Comparison of ENCODE assay signal across 14 mouse cellular contexts in genomic region chr13:64429328-64429727, GRCm38 (mm10). TPM values are rescaled to one million over a fixed set of nuclear protein-coding genes. Genes with fewer than 3 reads are reported as not detected.
A peak's percentile ranks its signal among the peaks of the same experiment; 100 is the strongest.
DNase-seq lines count a peak whose midpoint lies in the region; ATAC-seq and TF ChIP-seq lines count a peak whose summit lies in the region.
"Had no signal": no experiment of that assay in that cellular context is flagged by ENCODE, and none has a peak within 500 bp of the region (broad histone marks: within the 10 kb centered on the region; RNA-seq: fewer than 3 reads in every experiment).

No protein-coding gene starts in this region.

- H3K9me3 ChIP-seq in kidney, embryonic 15.5 days (replicated peaks) = no peaks in the 10 kb centered on the region
- H3K9me3 ChIP-seq: heart, embryonic 15.5 days; limb, embryonic 13.5 days had no signal

- H3K36me3 ChIP-seq in kidney, embryonic 15.5 days = no peaks in the 10 kb centered on the region
- H3K36me3 ChIP-seq: heart, embryonic 15.5 days; limb, embryonic 13.5 days had no signal

- no peaks in the 10 kb centered on the region for H3K27me3 ChIP-seq in cerebellum, adult 2 months (ENCODE audit: control insufficient read depth, insufficient read depth, low read length)
- no peaks in the 10 kb centered on the region for H3K27me3 ChIP-seq in kidney, embryonic 15.5 days
- H3K27me3 ChIP-seq: heart, embryonic 15.5 days; limb, embryonic 13.5 days had no signal

- no peak overlapping the region for H3K9ac ChIP-seq in kidney, embryonic 15.5 days
- H3K9ac ChIP-seq: heart, embryonic 15.5 days; limb, embryonic 13.5 days had no signal

- TF ChIP-seq CTCF in cerebellum, adult 2 months (IDR thresholded peaks at IDR 0.05; ENCODE audit: borderline replicate concordance, insufficient read depth, low read depth, low read length) = 0 out of 2 replicates have a peak, but pooled peaks have one; percentile 6

- no peak for ATAC-seq in kidney, embryonic 15.5 days (replicated peaks; ENCODE audit: low FRiP score)

- WGBS in cerebellum, adult 2 months = 14% methylated on average over 1 of the region's 1 CpGs
- WGBS in kidney, embryonic 15.5 days = 14% methylated on average over 1 of the region's 1 CpGs

- no peak overlapping the region for H3K4me2 ChIP-seq in kidney, embryonic 15.5 days
- H3K4me2 ChIP-seq: heart, embryonic 15.5 days; limb, embryonic 13.5 days had no signal

- no peak for DNase-seq in cerebellum, adult 2 months
- DNase-seq in cerebellum, adult 18-20 months = no peak
- peak; percentile 37 for DNase-seq in kidney, adult 9 months
- peak; percentile 48 for DNase-seq in thymus, postnatal 0 days (ENCODE audit: low spot score)
- DNase-seq in thymus, postnatal 10 days (ENCODE audit: low spot score in 2 of 2) = no peak
- DNase-seq in spleen, postnatal 4 days (ENCODE audit: low spot score in 2 of 2) = no peak
- no peak for DNase-seq in urinary bladder, postnatal 10 days (ENCODE audit: low spot score)
- DNase-seq: cerebellum, postnatal 36 days had no signal

- TF ChIP-seq POLR2A in cerebellum, adult 2 months (IDR thresholded peaks at IDR 0.05; ENCODE audit: borderline replicate concordance, insufficient read depth, low read length) = no peak

- no peaks in the 10 kb centered on the region for H3K4me1 ChIP-seq in cerebellum, adult 2 months (ENCODE audit: control insufficient read depth, insufficient read depth, low read length)
- peaks cover 15% of the 10 kb centered on the region for H3K4me1 ChIP-seq in kidney, embryonic 15.5 days

- no peak overlapping the region for H3K27ac ChIP-seq in cerebellum, adult 2 months (ENCODE audit: insufficient read depth, low read length)
- no peak overlapping the region for H3K27ac ChIP-seq in kidney, embryonic 15.5 days
- H3K27ac ChIP-seq: heart, embryonic 15.5 days; limb, embryonic 13.5 days; macrophage had no signal

- H3K4me3 ChIP-seq in cerebellum, adult 2 months (replicated peaks; ENCODE audit: insufficient read depth, low read depth, low read length) = no peak overlapping the region
- no peak overlapping the region for H3K4me3 ChIP-seq in kidney, embryonic 15.5 days (replicated peaks)
- H3K4me3 ChIP-seq: erythroblast, embryonic 14.5 days; heart, embryonic 15.5 days; limb, embryonic 13.5 days; myocyte had no signal

RNA-seq across cellular contexts. Expression of gene Cdk20, which starts 2.8 kb away (rescaled TPM):
- polyA plus RNA-seq in cerebellum, adult 2 months (2012; rRNA removed) = 27.9 and 28.5 TPM in 2 replicates
- polyA plus RNA-seq in kidney, embryonic 15.5 days (2015; fragmentation: Nextera tagmentation; extraction: Ambion mirVana) = 10.4 and 12.8 TPM in 2 replicates
- 53.0 and 54.5 TPM in 2 replicates for polyA plus RNA-seq in thymus, postnatal 0 days (2015; fragmentation: Nextera tagmentation; extraction: Ambion mirVana)

RNA-seq across cellular contexts. Expression of gene Ctsl, which starts 58.6 kb away (rescaled TPM):
- 150 and 164 TPM in 2 replicates for polyA plus RNA-seq in cerebellum, adult 2 months (2012; rRNA removed)
- polyA plus RNA-seq in kidney, embryonic 15.5 days (2015; fragmentation: Nextera tagmentation; extraction: Ambion mirVana) = 306 and 318 TPM in 2 replicates
- polyA plus RNA-seq in thymus, postnatal 0 days (2015; fragmentation: Nextera tagmentation; extraction: Ambion mirVana) = 2,169 and 2,296 TPM in 2 replicates

Comparison
In these comparisons a context has a peak if more than half of its experiments do, and no peak if none do; other contexts are left out.
1. DNase-seq: peak in kidney, adult 9 months (single experiment) and thymus, postnatal 0 days (single experiment); none in cerebellum, adult 2 months (0 of 2), cerebellum, adult 18-20 months (0 of 2), thymus, postnatal 10 days (0 of 2), spleen, postnatal 4 days (0 of 2) and urinary bladder, postnatal 10 days (single experiment).